Mouse (Mus musculus): ENCODE results near the gene Spns3. TPM values are rescaled to one million over a fixed set of nuclear protein-coding genes. Genes with fewer than 3 reads are reported as not detected.
A peak's percentile ranks its signal among the peaks of the same experiment; 100 is the strongest.

Gene Spns3
- total RNA-seq (2017), result 15.2 and 23.5 TPM in 2 replicates

DNA sequence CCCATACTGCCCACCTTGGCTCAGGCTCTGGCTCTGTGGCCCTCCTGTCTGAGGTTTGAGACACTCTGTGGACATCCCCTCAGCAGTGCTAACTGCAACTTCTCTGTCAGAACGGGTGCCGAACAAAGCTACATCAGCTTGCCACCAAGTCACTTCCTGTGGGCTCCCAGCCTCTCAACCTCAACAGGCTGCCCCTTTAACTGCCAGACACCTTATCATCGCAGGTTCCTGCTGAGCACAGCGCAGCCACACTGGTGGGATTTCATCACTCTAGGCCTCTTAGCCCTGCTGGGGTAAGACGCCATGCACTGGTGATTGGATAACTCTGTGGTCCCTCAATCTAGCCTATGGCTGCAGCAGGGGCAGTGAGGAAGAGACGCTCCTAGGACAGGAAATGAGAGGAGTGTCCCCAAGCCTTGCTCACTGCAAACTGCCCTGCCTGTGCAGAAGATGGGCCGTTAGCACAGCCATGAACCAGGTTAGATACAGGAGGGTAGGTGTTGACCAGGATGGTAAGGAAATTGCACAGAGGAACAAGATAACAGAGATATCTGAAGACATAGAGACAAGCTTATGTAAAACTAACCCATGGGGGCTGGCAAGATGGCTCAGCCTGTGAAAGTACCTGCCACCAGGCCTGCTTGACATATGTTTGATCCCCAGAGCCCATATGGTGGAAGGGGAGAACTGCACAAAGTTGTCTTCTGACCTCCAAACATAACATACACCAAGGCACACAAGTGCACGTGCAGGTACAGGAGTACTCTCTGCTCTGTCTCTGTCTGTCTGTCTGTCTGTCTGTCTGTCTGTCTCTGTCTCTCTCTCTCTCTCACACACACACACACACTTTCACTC lies at the start of gene Spns3:
TSS of gene Spns3 (minus strand) at position 373 of the 855 bp plus-strand sequence.
- peak; percentile 89 to 90 for ATAC-seq (replicated peaks in 1 of 2; ENCODE audit: insufficient read depth in 1 of 2, low FRiP score in 2 of 2, low TSS enrichment in 1 of 2, low read depth in 1 of 2, poor library complexity in 2 of 2, severe bottlenecking in 2 of 2)

DNA sequence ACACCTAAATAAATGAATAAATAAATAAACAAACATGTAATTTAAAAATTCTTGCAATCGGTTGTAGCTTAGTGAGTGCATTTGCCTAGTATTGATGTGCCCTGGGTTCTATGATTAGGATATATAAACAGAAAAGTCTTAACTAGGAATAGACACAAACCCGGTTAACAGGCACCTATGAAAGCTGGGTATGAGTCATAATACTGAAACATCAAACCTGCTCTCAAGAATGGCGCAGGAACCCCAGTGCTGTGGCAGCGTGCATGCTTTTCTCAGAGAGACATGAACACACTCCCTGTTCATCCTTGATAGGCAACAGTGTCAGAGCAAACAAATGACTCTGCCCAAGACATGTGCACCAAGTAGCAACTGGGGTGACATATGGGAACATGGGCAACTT lies 47.5 kb upstream of the Spns3 start:
- ATAC-seq (replicated peaks in 1 of 2; ENCODE audit: insufficient read depth in 1 of 2, low FRiP score in 2 of 2, low TSS enrichment in 1 of 2, low read depth in 1 of 2, poor library complexity in 2 of 2, severe bottlenecking in 2 of 2), result no peak

DNA sequence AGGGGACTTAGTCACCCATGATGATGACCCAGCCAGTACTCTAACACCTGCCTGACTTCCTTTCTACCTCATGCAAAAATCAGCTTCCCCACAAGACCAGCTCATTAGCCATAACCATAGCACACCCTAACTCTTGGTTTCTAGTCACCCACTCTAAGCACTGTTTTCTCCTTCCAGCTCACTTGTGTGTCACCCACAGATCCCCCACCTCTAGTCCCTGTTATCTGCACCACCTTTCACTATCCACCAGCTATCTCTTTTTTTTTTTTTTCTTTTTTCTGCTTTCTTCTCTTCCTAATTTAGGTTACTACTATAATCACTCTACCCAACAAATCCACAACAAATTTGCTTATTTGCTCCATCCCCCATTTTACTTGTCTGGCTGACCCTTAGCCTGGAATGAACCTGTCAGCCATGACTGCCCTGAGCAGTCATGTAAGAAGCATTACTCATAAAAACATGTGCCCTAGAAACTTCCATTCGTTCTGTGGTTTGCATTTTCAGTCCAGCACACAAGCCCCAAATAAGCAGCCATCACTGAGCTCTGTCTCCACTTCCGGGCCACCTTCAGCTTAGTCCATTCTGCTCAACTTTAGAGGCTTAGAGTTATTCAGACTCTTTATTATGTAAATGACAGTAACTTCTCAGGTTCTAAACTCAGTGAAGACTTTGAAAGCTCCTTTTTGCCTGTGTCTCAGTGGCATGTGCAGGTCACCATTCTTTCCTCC lies 44.9 kb upstream of the Spns3 start:
- ATAC-seq (replicated peaks in 1 of 2; ENCODE audit: insufficient read depth in 1 of 2, low FRiP score in 2 of 2, low TSS enrichment in 1 of 2, low read depth in 1 of 2, poor library complexity in 2 of 2, severe bottlenecking in 2 of 2), result no peak

DNA sequence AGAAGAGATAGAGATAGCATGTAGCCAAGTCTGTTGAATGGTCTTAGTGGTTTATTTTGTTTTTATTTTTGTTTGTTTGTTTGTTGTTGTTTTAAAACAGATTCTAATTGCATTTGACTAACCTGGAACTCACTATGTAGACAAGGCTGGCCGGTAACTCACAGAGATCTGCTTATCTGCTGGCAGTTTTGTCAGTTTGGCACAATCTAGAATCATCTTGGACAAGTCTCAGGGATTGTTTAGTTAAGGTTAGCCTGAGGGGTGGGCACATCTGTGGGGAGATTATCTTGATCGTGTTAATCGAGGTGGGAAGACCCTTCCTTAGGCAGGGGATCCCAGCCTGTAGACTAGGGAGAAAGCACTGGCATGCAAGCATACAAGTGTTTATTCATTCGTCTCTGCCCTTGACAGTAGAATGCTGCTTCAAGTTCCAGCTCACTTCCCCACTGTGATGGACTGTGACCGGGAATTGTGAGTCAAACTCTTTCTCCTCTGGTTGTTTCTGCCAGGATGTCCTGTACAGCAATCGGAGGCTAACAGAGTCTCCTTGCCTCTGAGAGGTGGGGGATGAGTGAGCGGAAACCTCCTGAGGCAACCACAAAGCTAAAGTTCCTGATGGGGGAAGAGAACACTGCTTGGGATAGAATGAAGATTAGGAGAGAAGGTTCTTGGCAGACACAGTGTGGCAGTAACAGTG lies 37.4 kb upstream of the Spns3 start:
- 0 out of 4 replicates have a peak, but pooled peaks of 1 of the 2 experiments have one; percentile 4 for ATAC-seq (replicated peaks in 1 of 2; ENCODE audit: insufficient read depth in 1 of 2, low FRiP score in 2 of 2, low TSS enrichment in 1 of 2, low read depth in 1 of 2, poor library complexity in 2 of 2, severe bottlenecking in 2 of 2)

DNA sequence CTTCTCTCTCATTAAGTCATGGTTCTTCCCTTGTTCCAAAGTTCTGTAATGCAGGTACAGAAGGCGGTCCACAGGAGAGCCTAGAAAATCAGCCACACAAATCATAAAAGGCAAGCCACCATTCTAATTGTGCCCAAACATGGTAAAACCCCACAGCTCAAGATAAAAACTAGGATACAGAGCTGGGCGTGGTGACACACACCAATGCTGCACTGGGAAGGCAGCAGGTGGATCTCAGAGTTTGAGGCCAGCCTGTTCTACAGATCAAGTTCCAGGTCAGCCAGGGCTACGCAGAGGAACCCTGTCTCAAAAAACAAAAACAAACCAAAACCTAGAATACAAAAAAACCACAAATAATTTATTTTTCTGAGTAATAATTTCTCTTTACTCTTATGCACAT lies 36.3 kb upstream of the Spns3 start:
- no peak for ATAC-seq (replicated peaks in 1 of 2; ENCODE audit: insufficient read depth in 1 of 2, low FRiP score in 2 of 2, low TSS enrichment in 1 of 2, low read depth in 1 of 2, poor library complexity in 2 of 2, severe bottlenecking in 2 of 2)

DNA sequence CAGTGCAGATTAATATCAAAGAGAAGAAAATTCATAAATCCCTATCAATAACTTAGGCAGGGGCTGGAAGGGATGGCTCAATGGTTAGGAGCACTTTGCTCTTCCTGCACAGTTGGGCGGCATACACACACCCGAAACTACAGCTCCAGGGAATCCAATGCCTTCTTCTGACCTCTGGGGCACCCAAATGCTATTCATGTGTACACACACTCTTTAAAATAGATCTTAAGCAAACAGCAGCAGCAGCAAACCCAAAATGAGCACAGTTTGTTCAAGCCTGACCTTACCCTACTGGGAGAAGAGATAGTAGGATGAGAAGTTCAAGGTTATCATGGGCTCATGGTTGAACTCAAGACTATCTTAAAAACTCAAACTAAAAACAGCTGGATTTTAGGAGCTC lies 32.8 kb upstream of the Spns3 start:
- no peak for ATAC-seq (replicated peaks in 1 of 2; ENCODE audit: insufficient read depth in 1 of 2, low FRiP score in 2 of 2, low TSS enrichment in 1 of 2, low read depth in 1 of 2, poor library complexity in 2 of 2, severe bottlenecking in 2 of 2)

DNA sequence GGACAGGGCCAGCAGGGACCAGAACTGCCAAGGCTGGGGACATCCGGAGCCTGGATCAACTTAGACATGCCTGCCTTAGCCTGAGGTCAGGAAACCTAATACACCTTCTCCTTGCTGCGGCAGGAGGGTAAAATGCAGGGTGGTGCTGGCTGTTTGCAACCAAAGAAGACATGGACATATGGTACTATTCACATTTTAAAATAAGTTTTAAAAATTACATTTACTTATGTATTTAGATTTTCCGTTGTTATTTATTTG lies 32.1 kb upstream of the Spns3 start:
- no peak for ATAC-seq (replicated peaks in 1 of 2; ENCODE audit: insufficient read depth in 1 of 2, low FRiP score in 2 of 2, low TSS enrichment in 1 of 2, low read depth in 1 of 2, poor library complexity in 2 of 2, severe bottlenecking in 2 of 2)

DNA sequence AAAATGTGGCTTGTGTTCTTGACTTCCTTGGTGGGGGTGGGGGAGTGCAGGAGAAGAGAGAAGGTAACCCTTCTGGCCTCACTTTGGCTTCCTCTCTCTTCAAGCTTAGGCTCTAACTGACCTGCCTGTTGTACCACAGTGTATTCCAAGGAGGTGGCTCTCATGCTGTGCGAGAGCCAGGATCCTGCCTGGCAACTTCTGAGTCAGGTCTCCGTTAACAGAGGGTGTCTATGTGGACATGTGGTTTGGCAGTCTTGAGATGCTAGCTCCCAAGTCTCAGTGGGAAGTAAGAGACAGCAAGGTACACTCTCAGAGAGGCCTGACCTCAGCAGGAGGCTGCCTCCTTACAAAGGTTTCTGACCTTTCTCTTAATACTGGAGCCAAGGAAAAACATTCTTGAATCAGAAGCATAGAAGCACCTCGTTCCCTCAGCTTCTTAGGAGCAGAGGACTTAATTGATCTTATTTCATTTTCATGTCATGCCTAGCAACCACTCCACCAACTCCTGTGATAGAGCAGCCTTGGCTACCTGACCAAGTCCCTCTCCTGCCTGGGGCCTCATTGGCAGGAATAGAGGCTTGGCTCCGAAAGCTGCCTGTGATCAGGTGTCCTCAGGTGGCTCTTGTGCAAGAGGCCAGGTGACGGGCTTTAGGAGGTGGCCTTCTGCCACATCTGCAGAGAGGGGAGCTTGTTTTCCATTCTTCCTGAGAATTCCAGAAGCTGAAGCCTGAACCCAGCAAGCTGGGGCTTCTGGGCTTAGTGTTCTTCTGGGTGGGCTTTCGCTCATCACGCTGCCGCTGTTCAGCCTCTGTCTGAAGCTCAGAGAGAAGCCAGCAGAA lies 31.5 kb upstream of the Spns3 start:
- no peak for ATAC-seq (replicated peaks in 1 of 2; ENCODE audit: insufficient read depth in 1 of 2, low FRiP score in 2 of 2, low TSS enrichment in 1 of 2, low read depth in 1 of 2, poor library complexity in 2 of 2, severe bottlenecking in 2 of 2)

DNA sequence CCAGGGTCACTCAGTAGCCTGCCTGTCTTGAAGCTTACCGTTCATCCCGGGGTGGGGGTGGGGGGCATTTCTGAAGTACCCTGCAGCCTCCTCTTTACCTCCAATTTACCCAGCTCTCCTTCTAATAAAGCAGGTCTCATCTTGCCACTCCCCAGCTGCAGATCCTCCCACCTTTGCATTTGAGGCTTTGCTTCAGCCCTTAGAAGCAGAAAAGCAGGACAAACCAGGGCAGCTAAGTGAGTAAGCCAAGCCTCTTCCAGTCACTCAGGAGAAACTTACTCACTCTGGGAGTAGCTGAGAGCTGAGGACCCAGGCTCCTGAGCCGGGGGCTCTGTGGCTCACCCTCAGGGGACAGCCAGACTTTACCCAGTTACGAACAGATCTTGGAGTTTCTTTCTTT lies 28.2 kb upstream of the Spns3 start:
- ATAC-seq (replicated peaks in 1 of 2; ENCODE audit: insufficient read depth in 1 of 2, low FRiP score in 2 of 2, low TSS enrichment in 1 of 2, low read depth in 1 of 2, poor library complexity in 2 of 2, severe bottlenecking in 2 of 2), result no peak

DNA sequence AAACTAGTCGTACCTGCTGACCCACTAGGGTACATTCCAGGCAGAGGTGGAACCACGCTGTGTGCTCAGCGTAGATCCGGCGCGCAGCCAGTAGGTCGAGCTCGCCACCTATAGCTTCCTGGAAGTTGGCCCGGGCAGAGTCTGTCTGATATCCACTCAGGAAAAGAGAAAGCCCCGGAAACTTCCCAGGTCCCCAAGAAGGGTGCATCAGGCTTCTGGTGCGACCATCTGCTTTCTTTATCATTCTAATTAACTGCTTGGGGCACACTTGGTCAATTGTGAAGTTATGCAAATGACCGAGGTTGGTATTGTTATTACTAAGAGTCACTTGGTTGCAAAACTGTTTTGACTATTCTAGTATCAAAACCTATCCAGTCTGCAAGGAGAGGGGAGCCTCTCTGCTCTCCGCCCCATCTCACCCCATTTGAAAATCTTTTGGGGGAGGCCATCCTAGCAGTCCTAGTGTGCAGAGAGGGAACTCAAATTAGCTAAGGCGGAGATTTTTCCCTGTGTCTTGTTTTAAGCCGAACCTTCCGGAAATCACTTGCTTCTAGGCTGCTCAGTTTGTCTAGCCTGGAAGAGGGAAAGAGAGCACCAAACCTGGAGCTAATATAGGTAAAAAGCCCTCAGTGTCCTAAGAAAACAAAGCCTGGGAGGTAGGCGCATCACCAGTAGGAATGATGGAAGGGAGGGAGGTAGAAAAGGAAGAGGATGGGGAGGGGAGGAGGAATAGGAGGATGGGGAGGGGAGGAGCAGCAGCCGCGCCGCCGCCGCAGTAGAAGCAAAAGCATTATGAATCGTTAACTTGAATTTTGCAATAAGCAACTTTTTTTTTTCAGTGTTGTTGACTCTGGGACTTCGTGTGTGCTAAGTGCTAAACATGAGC lies 26.4 kb upstream of the Spns3 start:
- peak in 1 of 2 experiments; percentile 22; a peak in 1 of 4 replicates for ATAC-seq (replicated peaks in 1 of 2; ENCODE audit: insufficient read depth in 1 of 2, low FRiP score in 2 of 2, low TSS enrichment in 1 of 2, low read depth in 1 of 2, poor library complexity in 2 of 2, severe bottlenecking in 2 of 2)

DNA sequence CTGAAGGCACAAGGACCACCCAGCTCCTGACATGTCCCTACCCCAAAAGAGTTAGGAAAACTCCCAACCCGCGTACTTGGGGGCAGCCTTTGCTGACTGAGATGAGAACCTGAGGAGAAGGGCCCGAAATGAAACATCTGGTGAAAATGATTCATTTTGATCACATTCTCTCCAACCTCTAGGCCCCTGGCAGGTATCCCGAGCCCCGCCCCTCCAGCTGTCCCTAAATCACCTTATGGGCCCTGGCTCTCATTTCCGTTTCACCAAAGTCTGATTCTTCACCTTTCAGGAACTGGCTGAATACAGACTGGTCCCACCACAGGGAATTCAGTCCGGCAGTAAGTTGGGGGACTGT lies 25.8 kb upstream of the Spns3 start:
- ATAC-seq (replicated peaks in 1 of 2; ENCODE audit: insufficient read depth in 1 of 2, low FRiP score in 2 of 2, low TSS enrichment in 1 of 2, low read depth in 1 of 2, poor library complexity in 2 of 2, severe bottlenecking in 2 of 2), result no peak

DNA sequence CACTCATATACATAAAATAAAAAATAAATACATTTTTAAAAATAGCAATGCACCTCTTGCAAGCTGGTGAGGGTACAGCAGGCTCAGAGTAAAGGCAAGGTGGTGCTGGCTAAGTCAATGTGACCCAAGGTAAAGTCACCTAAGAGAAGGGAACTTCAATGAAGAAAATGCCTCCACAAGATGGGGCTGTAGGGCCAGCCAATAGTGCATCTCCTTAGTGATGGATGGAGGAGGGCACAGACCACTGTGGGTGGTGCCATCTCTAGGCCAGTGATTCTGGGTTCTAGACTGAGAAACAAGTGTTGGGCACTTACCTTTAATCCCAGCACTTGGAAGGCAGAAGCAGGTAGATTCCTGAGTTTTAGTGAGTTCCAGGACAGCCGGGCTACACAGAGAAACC lies 23.5 kb upstream of the Spns3 start:
- ATAC-seq (replicated peaks in 1 of 2; ENCODE audit: insufficient read depth in 1 of 2, low FRiP score in 2 of 2, low TSS enrichment in 1 of 2, low read depth in 1 of 2, poor library complexity in 2 of 2, severe bottlenecking in 2 of 2), result peak in 1 of 2 experiments; percentile 49; a peak in 2 of 4 replicates

DNA sequence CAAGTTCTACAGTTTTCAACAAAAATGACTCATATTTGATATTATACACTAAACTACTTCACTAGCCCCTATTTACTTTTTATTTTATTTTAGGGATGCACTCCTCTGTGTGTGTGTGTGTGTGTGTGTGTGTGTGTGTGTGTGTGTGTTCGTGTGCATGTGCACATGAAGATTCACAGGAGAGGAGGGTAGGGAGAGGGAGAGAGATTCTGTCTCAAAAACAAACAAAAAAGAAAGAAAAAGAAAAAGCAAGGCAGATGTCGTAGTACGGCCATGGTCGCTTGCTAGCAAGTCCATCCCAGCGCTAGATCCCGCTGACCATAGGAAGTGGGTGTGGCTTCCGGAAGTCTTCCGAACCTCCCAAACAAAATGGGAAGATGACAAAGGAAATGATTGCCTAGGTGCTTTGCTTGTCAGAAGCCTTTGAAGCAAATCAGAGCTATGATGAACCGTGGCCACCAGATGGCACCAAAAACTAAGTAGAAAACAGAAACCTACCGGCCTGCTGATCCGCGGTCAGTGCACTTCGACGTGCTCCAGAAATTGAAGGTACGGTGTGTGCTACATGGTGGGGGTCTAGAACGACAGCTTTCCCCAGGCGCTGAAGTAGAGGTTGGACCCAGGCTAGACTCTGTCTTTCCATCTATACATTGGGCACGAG lies 20.1 kb upstream of the Spns3 start:
- ATAC-seq (replicated peaks in 1 of 2; ENCODE audit: insufficient read depth in 1 of 2, low FRiP score in 2 of 2, low TSS enrichment in 1 of 2, low read depth in 1 of 2, poor library complexity in 2 of 2, severe bottlenecking in 2 of 2), result peak; percentile 87 to 92

DNA sequence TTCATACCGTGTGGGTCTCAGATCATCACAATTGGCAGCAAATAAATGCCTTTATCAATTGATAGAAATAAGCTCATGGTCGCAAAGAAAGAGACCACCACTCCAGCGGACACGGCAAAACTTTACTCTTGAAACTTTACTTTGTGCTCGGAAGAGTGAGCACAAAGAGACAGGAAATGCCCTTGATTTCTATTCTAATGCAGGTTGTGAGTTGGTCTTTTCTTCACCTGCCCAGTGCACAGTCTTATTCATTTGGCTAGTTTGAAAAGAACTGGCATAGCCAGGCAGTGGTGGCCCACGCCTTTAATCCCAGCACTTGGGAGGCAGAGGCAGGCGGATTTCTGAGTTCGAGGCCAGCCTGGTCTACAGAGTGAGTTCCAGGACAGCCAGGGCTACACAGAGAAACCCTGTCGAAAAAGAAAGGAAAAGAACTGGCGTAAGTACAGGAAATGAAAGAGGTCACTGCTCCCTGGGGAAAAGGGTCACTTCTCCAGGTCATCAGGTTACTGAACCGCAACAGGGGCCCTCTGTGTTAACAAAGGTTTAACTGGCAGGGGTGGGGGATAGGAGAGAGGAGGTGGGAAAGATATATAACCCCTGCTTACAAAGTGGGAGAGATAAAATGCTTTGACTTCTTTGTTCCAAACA lies 19.5 kb upstream of the Spns3 start:
- no peak for ATAC-seq (replicated peaks in 1 of 2; ENCODE audit: insufficient read depth in 1 of 2, low FRiP score in 2 of 2, low TSS enrichment in 1 of 2, low read depth in 1 of 2, poor library complexity in 2 of 2, severe bottlenecking in 2 of 2)

DNA sequence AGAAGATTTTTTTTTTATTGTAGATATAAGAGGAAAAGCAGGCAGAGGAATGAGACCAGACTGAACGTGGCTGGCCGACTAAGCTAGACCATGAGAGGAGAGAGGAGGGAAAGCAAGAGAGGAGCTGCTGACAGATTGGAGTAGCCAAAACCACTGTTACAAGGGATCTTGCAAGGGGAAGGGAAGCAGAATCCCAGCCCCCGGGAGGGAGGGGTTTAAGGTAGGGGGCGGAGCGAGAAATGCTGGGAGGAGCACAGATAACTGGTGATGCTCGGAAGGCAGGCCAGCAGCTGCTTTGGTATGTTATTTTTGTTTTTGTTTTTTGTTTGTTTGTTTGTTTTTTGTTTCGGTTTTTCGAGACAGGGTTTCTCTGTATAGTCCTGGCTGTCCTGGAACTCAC lies 18.7 kb upstream of the Spns3 start:
- no peak for ATAC-seq (replicated peaks in 1 of 2; ENCODE audit: insufficient read depth in 1 of 2, low FRiP score in 2 of 2, low TSS enrichment in 1 of 2, low read depth in 1 of 2, poor library complexity in 2 of 2, severe bottlenecking in 2 of 2)

DNA sequence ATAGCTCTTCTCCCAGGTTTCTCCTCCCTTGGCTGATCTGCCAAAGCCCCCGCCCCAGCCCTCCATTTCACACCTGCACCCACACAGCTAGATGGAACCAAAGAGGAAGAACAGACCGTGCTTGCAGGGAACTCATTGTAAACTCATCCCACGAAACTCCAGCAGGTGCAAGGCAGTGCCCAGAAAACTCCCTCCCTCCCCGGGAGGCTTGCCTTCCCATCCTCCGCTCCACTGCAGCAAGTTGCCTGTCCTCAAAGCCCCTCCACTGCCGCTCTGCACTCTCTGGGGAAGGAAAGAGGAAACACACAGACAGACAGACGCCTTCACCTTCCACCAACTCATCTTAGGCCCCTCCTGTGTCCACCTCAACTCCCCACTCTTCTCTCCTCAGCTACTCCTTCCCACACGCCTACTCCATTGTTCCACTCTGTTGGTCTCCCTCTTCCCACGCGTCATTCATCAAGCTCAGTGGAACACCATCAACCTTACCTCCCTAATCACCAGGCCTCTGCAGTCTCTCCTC lies 16.6 kb upstream of the Spns3 start:
- no peak for ATAC-seq (replicated peaks in 1 of 2; ENCODE audit: insufficient read depth in 1 of 2, low FRiP score in 2 of 2, low TSS enrichment in 1 of 2, low read depth in 1 of 2, poor library complexity in 2 of 2, severe bottlenecking in 2 of 2)
